Mouse (Mus musculus): ENCODE results near the gene Gpr12. TPM values are rescaled to one million over a fixed set of nuclear protein-coding genes. Genes with fewer than 3 reads are reported as not detected.

The Gpr12 gene
- polyA plus RNA-seq (2012; rRNA removed), result 0.31 and 0.86 TPM in 2 replicates

GRCm38 (mm10) chr5:146584478-146585306 is at the start of gene Gpr12:
Gpr12 (minus strand) TSS chr5:146585239.

GRCm38 (mm10) chr5:146555836-146556235 is 29.2 kb downstream of the Gpr12 start, which contains the start of gene Gm3415:
Gm3415 (plus strand) TSS chr5:146556136.

GRCm38 (mm10) chr5:146537347-146537746 is 47.7 kb downstream of the Gpr12 start, which contains the start of gene Gm3409:
Gm3409 (plus strand) TSS chr5:146537647.

Other genes starting within 250 kb of the Gpr12 start
- gene Wasf3, start 200.3 kb downstream of the Gpr12 start, polyA plus RNA-seq (2012; rRNA removed), result 7.7 and 8.6 TPM in 2 replicates
- not detected in 2 replicates for gene Gm6408, start 103.3 kb downstream of the Gpr12 start, polyA plus RNA-seq (2012; rRNA removed)
- gene Gm6370, start 93.9 kb downstream of the Gpr12 start, polyA plus RNA-seq (2012; rRNA removed), result not detected in 2 replicates
- gene 4930449I24Rik, start 82.8 kb downstream of the Gpr12 start, polyA plus RNA-seq (2012; rRNA removed), result 0.12 TPM in 1 of 2 replicates, not detected in the other
- gene Gm3402, start 71.1 kb downstream of the Gpr12 start, polyA plus RNA-seq (2012; rRNA removed), result not detected in 2 replicates
- gene Gm3404, start 59.4 kb downstream of the Gpr12 start, polyA plus RNA-seq (2012; rRNA removed), result not detected in 2 replicates
- gene Gm3409, start 47.6 kb downstream of the Gpr12 start, polyA plus RNA-seq (2012; rRNA removed), result not detected in 2 replicates
- not detected in 2 replicates for gene Gm3415, start 29.1 kb downstream of the Gpr12 start, polyA plus RNA-seq (2012; rRNA removed)
- gene Usp12, start 209.8 kb upstream of the Gpr12 start, polyA plus RNA-seq (2012; rRNA removed), result 7.8 and 7.9 TPM in 2 replicates
- 26.6 and 53.7 TPM in 2 replicates for gene Rpl21, start 247.7 kb upstream of the Gpr12 start, polyA plus RNA-seq (2012; rRNA removed)

All from ovary, adult 2 months (tissue).